Mouse (Mus musculus) neural tube, embryonic 15.5 days (tissue): Measurements from ENCODE around the gene Sh3kbp1. TPM values are rescaled to one million over a fixed set of nuclear protein-coding genes. Genes with fewer than 3 reads are reported as not detected.

Source experiments
- ATAC-seq: fragments of 200-750 bp; cut with Nextera tagmentation; 2 replicates; pipeline ENCODE4 v1.8.0; 2017; ENCODE audit warnings: mild to moderate bottlenecking, moderate TSS enrichment, moderate library complexity; ENCODE audit not compliant: low FRiP score
- H3K27ac ChIP-seq: fragments of 300-500 bp; sonication (generic); replicated peaks from 2 replicates; pipeline ENCODE4 v1.5.1; 2015; ENCODE audit warnings: mild to moderate bottlenecking, inconsistent platforms
- H3K27me3 ChIP-seq: fragments of 300-500 bp; sonication (generic); replicated peaks from 2 replicates; pipeline ENCODE4 v1.6.1; 2015; ENCODE audit warnings: inconsistent platforms
- H3K36me3 ChIP-seq: fragments of 300-500 bp; sonication (generic); 2 replicates; pipeline ENCODE4 v1.6.1; 2015; ENCODE audit warnings: inconsistent platforms
- H3K4me1 ChIP-seq: fragments of 300-500 bp; sonication (generic); 2 replicates; pipeline ENCODE4 v1.6.1; 2015; ENCODE audit warnings: inconsistent platforms
- H3K4me2 ChIP-seq: fragments of 300-500 bp; sonication (generic); 2 replicates; pipeline ENCODE4 v1.6.1; 2015; ENCODE audit warnings: inconsistent platforms, mild to moderate bottlenecking, moderate library complexity
- H3K4me3 ChIP-seq: fragments of 300-500 bp; sonication (generic); replicated peaks from 2 replicates; pipeline ENCODE4 v1.5.1; 2015; ENCODE audit warnings: mild to moderate bottlenecking, inconsistent platforms
- H3K9ac ChIP-seq: fragments of 300-500 bp; sonication (generic); replicated peaks from 2 replicates; pipeline ENCODE4 v1.6.1; 2015; ENCODE audit warnings: mild to moderate bottlenecking, inconsistent platforms
- H3K9me3 ChIP-seq: fragments of 300-500 bp; sonication (generic); replicated peaks from 2 replicates; pipeline ENCODE4 v1.6.1; 2016; ENCODE audit warnings: inconsistent platforms
- WGBS: fragments of 180-500 bp; shearing (Covaris S2); methylation state at CpG from one replicate; pipeline ENCODE4 v1.1.7; 2015; ENCODE audit warnings: mixed read lengths; 5-methylcytosine and 5-hydroxymethylcytosine counted together
- polyA plus RNA-seq: library from polyadenylated mRNA; unstranded; fragments of >200 nt; fragmentation: Nextera tagmentation; extraction: Ambion mirVana; gene quantifications from 2 replicates; pipeline ENCODE4 v1.2.1, GENCODE M21; 2015

Gene Sh3kbp1
- polyA plus RNA-seq, 1 experiment from 2014 or later: 46.2 TPM

- no peak for ATAC-seq
- H3K9ac ChIP-seq: no peak overlapping the region
- no peaks in the 10 kb centered on the region for H3K36me3 ChIP-seq
- WGBS: 61% methylated on average over 2 of the region's 2 CpGs
- no peaks in the 10 kb centered on the region for H3K4me1 ChIP-seq
- H3K9me3 ChIP-seq: no peaks in the 10 kb centered on the region
- no peak overlapping the region for H3K4me3 ChIP-seq
- H3K4me2 ChIP-seq: no peak overlapping the region
- peaks cover 8% of the 10 kb centered on the region; the same call in 1 of the 2 replicates for H3K27me3 ChIP-seq
- no peak overlapping the region for H3K27ac ChIP-seq
Observed at GRCm38 (mm10) chrX:159795603-159796002, 168.5 kb downstream of the Sh3kbp1 start.

GRCm38 (mm10) chrX:159804371-159804770 lies 177.3 kb downstream of the Sh3kbp1 start:
- H3K4me2 ChIP-seq: no peak overlapping the region
- H3K27ac ChIP-seq: no peak overlapping the region
- H3K9me3 ChIP-seq: no peaks in the 10 kb centered on the region
- WGBS: 67% methylated on average over 1 of the region's 1 CpGs
- no peak overlapping the region for H3K9ac ChIP-seq
- H3K4me1 ChIP-seq: no peaks in the 10 kb centered on the region
- H3K4me3 ChIP-seq: no peak overlapping the region
- no peak for ATAC-seq
- no peaks in the 10 kb centered on the region for H3K36me3 ChIP-seq
- H3K27me3 ChIP-seq: peaks cover 3% of the 10 kb centered on the region; the same call in 1 of the 2 replicates

GRCm38 (mm10) chrX:159809510-159809909 lies 182.4 kb downstream of the Sh3kbp1 start:
- Histone ChIP-seq H3K27ac (no peak overlapping the region), H3K9me3 (no peaks in the 10 kb centered on the region), H3K36me3 (no peaks in the 10 kb centered on the region), H3K9ac (no peak overlapping the region), H3K4me1 (no peaks in the 10 kb centered on the region), H3K4me2 (no peak overlapping the region), H3K4me3 (no peak overlapping the region), H3K27me3 (peaks cover 4% of the 10 kb centered on the region; the same call in 1 of the 2 replicates)
- no peak for ATAC-seq
- WGBS: 88% methylated on average over 6 of the region's 6 CpGs

- H3K27ac ChIP-seq: no peak overlapping the region
- no peaks in the 10 kb centered on the region for H3K9me3 ChIP-seq
- H3K9ac ChIP-seq: no peak overlapping the region
- 86% methylated on average over 3 of the region's 3 CpGs for WGBS
- no peak overlapping the region for H3K4me3 ChIP-seq
- no peak for ATAC-seq
- peaks cover 4% of the 10 kb centered on the region; the same call in 1 of the 2 replicates for H3K27me3 ChIP-seq
- no peaks in the 10 kb centered on the region for H3K4me1 ChIP-seq
- H3K4me2 ChIP-seq: no peak overlapping the region
- no peaks in the 10 kb centered on the region for H3K36me3 ChIP-seq
Observed at GRCm38 (mm10) chrX:159810469-159810868, 183.4 kb downstream of the Sh3kbp1 start.

- Histone ChIP-seq H3K27me3 (peaks cover 10% of the 10 kb centered on the region; the same call in 1 of the 2 replicates), H3K27ac (no peak overlapping the region), H3K4me3 (no peak overlapping the region), H3K4me2 (no peak overlapping the region), H3K4me1 (no peaks in the 10 kb centered on the region), H3K36me3 (no peaks in the 10 kb centered on the region), H3K9me3 (no peaks in the 10 kb centered on the region), H3K9ac (no peak overlapping the region)
- no peak for ATAC-seq
- 91% methylated on average over 2 of the region's 2 CpGs for WGBS
Observed at GRCm38 (mm10) chrX:159817508-159817907, 190.4 kb downstream of the Sh3kbp1 start.

GRCm38 (mm10) chrX:159828135-159828534 lies 201.1 kb downstream of the Sh3kbp1 start:
- Histone ChIP-seq H3K27ac (no peak overlapping the region), H3K27me3 (peaks cover 8% of the 10 kb centered on the region; the same call in 1 of the 2 replicates), H3K4me2 (no peak overlapping the region), H3K9ac (no peak overlapping the region), H3K9me3 (no peaks in the 10 kb centered on the region), H3K4me1 (peaks cover 4% of the 10 kb centered on the region; the same call in 1 of the 2 replicates), H3K36me3 (no peaks in the 10 kb centered on the region), H3K4me3 (no peak overlapping the region)
- WGBS: 71% methylated on average over 5 of the region's 5 CpGs
- no peak for ATAC-seq

GRCm38 (mm10) chrX:159829192-159829852 lies 202.2 kb downstream of the Sh3kbp1 start:
- Histone ChIP-seq H3K36me3 (no peaks in the 10 kb centered on the region), H3K4me1 (peaks cover 4% of the 10 kb centered on the region; the same call in 1 of the 2 replicates), H3K27me3 (peaks cover 8% of the 10 kb centered on the region; the same call in 1 of the 2 replicates), H3K9ac (no peak overlapping the region), H3K9me3 (no peaks in the 10 kb centered on the region), H3K4me2 (no peak overlapping the region), H3K27ac (no peak overlapping the region), H3K4me3 (no peak overlapping the region)
- peak; percentile 90 for ATAC-seq
- 55% methylated on average over 6 of the region's 6 CpGs for WGBS

GRCm38 (mm10) chrX:159831176-159831575 lies 204.1 kb downstream of the Sh3kbp1 start:
- H3K36me3 ChIP-seq: no peaks in the 10 kb centered on the region
- H3K4me1 ChIP-seq: peaks cover 4% of the 10 kb centered on the region; the same call in 1 of the 2 replicates

GRCm38 (mm10) chrX:159835239-159835638 lies 208.2 kb downstream of the Sh3kbp1 start:
- no peaks in the 10 kb centered on the region for H3K4me1 ChIP-seq
- no peaks in the 10 kb centered on the region for H3K36me3 ChIP-seq
- WGBS: 87% methylated on average over 4 of the region's 4 CpGs
- no peak overlapping the region for H3K4me2 ChIP-seq
- ATAC-seq: no peak
- H3K9me3 ChIP-seq: no peaks in the 10 kb centered on the region
- no peak overlapping the region for H3K27ac ChIP-seq
- no peak overlapping the region for H3K9ac ChIP-seq
- H3K4me3 ChIP-seq: no peak overlapping the region
- peaks cover 12% of the 10 kb centered on the region for H3K27me3 ChIP-seq

More at GRCm38 (mm10) chrX:159831176-159831575, 204.1 kb downstream of the Sh3kbp1 start:
- H3K27me3 ChIP-seq: peaks cover 10% of the 10 kb centered on the region
- WGBS: 69% methylated on average over 2 of the region's 2 CpGs
- no peaks in the 10 kb centered on the region for H3K9me3 ChIP-seq
- no peak overlapping the region for H3K27ac ChIP-seq
- H3K4me2 ChIP-seq: no peak overlapping the region
- H3K9ac ChIP-seq: no peak overlapping the region
- no peak overlapping the region for H3K4me3 ChIP-seq
- ATAC-seq: no peak

GRCm38 (mm10) chrX:159837379-159837778 lies 210.3 kb downstream of the Sh3kbp1 start:
- ATAC-seq: no peak
- WGBS: 46% methylated on average over 1 of the region's 1 CpGs
- Histone ChIP-seq H3K36me3 (no peaks in the 10 kb centered on the region), H3K4me2 (no peak overlapping the region), H3K4me3 (no peak overlapping the region), H3K9ac (no peak overlapping the region), H3K9me3 (no peaks in the 10 kb centered on the region), H3K27me3 (peaks cover 12% of the 10 kb centered on the region), H3K4me1 (no peaks in the 10 kb centered on the region), H3K27ac (no peak overlapping the region)

GRCm38 (mm10) chrX:159839786-159840185 lies 212.7 kb downstream of the Sh3kbp1 start:
- WGBS: 94% methylated on average over 2 of the region's 2 CpGs
- H3K4me1 ChIP-seq: no peaks in the 10 kb centered on the region
- H3K9me3 ChIP-seq: no peaks in the 10 kb centered on the region
- no peak overlapping the region for H3K4me2 ChIP-seq
- peaks cover 10% of the 10 kb centered on the region for H3K27me3 ChIP-seq
- no peak overlapping the region for H3K27ac ChIP-seq
- ATAC-seq: no peak
- H3K4me3 ChIP-seq: no peak overlapping the region
- H3K9ac ChIP-seq: no peak overlapping the region
- no peaks in the 10 kb centered on the region for H3K36me3 ChIP-seq

GRCm38 (mm10) chrX:159840225-159840624 lies 213.2 kb downstream of the Sh3kbp1 start:
- Histone ChIP-seq H3K4me2 (no peak overlapping the region), H3K9ac (no peak overlapping the region), H3K4me3 (no peak overlapping the region), H3K9me3 (no peaks in the 10 kb centered on the region), H3K4me1 (no peaks in the 10 kb centered on the region), H3K36me3 (no peaks in the 10 kb centered on the region), H3K27me3 (peaks cover 6% of the 10 kb centered on the region), H3K27ac (no peak overlapping the region)
- ATAC-seq: no peak
- 67% methylated on average over 7 of the region's 7 CpGs for WGBS
